Mouse (Mus musculus): ENCODE results near the gene Opalin. TPM values are rescaled to one million over a fixed set of nuclear protein-coding genes. Genes with fewer than 3 reads are reported as not detected.

The Opalin gene
- polyA plus RNA-seq, 1 experiment from 2014 or later = not detected

DNA sequence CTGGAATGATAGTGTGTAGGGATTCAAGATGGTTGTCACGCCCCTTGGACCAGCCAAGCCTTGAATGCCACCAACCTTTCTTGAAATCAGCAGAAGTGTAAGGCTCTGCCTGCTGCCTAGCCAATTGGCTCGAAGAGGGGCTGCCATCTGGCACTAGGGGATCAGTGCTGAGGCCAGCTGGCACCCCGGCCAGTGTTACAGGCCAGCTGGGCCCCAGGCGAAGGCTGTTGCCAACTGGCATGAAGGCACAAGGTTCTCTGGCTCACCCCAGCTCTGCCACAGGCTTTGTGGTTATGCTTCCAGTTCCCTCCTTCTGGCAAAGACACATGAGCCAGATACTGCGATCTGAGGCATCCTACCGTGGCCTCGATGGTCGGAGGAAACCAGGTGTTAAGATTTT is 24.5 kb upstream of the Opalin start:
- ATAC-seq (ENCODE audit: insufficient number of reproducible peaks, low FRiP score, low TSS enrichment, low read depth) = peak; percentile 62; the same call in 1 of the 2 replicates

DNA sequence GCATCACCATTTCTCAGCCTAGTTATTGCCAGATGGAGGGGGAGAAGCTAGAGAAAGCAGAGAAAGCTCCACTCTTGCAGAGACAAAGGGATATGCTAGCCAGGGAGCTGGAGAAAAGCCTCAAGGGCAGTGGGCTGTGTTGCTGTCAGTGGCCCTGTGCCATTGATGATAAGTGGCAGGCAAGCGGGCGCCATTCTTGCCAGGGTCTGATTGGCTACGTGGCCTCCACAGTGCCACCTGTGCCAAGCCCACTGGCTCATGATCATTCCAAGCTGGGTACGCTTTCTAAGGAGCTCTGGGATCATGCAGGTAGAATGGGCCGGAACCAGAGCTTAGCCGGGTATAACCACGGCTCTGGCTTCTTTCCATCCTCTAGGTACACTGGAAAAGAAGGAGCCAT is 23.9 kb upstream of the Opalin start:
- Histone ChIP-seq H3K9ac (no peak overlapping the region), H3K4me3 (no peak overlapping the region), H3K27ac (no peak overlapping the region), H3K36me3 (no peaks in the 10 kb centered on the region), H3K9me3 (no peaks in the 10 kb centered on the region), H3K4me1 (no peaks in the 10 kb centered on the region), H3K4me2 (no peak overlapping the region), H3K27me3 (no peaks in the 10 kb centered on the region)
- 89% methylated on average over 7 of the region's 7 CpGs for WGBS
- ATAC-seq (ENCODE audit: insufficient number of reproducible peaks, low FRiP score, low TSS enrichment, low read depth) = 0 out of 2 replicates have a peak, but pooled peaks have one; percentile 20

More for the DNA sequence above, 24.5 kb upstream of the Opalin start:
- H3K36me3 ChIP-seq = no peaks in the 10 kb centered on the region
- 71% methylated on average over 8 of the region's 8 CpGs for WGBS
- no peaks in the 10 kb centered on the region for H3K4me1 ChIP-seq
- H3K27me3 ChIP-seq = no peaks in the 10 kb centered on the region
- no peak overlapping the region for H3K4me2 ChIP-seq
- no peak overlapping the region for H3K4me3 ChIP-seq
- H3K9me3 ChIP-seq = no peaks in the 10 kb centered on the region
- H3K27ac ChIP-seq = no peak overlapping the region
- no peak overlapping the region for H3K9ac ChIP-seq

- ATAC-seq (ENCODE audit: insufficient number of reproducible peaks, low FRiP score, low TSS enrichment, low read depth) = no peak
- Histone ChIP-seq H3K27ac (no peak overlapping the region), H3K9ac (no peak overlapping the region), H3K4me2 (no peak overlapping the region), H3K4me3 (no peak overlapping the region), H3K4me1 (no peaks in the 10 kb centered on the region), H3K9me3 (no peaks in the 10 kb centered on the region), H3K27me3 (no peaks in the 10 kb centered on the region), H3K36me3 (no peaks in the 10 kb centered on the region)
- 64% methylated on average over 4 of the region's 4 CpGs for WGBS
Measured at GRCm38 (mm10) chr19:41097038-41097437, 20.1 kb upstream of the Opalin start.

DNA sequence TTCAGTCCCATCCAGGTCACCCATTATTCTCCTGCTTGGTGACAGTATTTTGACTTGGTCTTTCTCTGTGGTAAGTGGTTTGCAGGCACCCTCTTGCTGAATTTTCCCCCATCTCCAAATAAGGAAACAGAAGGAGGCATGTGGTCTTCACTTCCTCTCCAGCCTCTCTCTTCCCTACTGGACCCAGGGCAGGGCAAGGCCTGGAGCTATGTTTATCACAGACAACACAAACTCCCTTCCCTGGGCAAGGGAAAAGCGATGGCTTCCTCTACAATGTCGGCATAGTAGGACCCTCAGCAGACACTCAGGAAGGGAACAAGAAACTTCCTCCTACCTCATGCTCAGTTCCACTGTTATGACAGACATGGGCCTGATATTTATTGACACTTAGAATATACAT is 15.0 kb upstream of the Opalin start:
- no peak for ATAC-seq (ENCODE audit: insufficient number of reproducible peaks, low FRiP score, low TSS enrichment, low read depth)
- H3K4me3 ChIP-seq = no peak overlapping the region
- H3K4me2 ChIP-seq = no peak overlapping the region
- no peak overlapping the region for H3K9ac ChIP-seq
- 73% methylated on average over 2 of the region's 2 CpGs for WGBS
- H3K36me3 ChIP-seq = no peaks in the 10 kb centered on the region
- peaks cover 20% of the 10 kb centered on the region for H3K27me3 ChIP-seq
- no peak overlapping the region for H3K27ac ChIP-seq
- H3K9me3 ChIP-seq = no peaks in the 10 kb centered on the region
- H3K4me1 ChIP-seq = no peaks in the 10 kb centered on the region

DNA sequence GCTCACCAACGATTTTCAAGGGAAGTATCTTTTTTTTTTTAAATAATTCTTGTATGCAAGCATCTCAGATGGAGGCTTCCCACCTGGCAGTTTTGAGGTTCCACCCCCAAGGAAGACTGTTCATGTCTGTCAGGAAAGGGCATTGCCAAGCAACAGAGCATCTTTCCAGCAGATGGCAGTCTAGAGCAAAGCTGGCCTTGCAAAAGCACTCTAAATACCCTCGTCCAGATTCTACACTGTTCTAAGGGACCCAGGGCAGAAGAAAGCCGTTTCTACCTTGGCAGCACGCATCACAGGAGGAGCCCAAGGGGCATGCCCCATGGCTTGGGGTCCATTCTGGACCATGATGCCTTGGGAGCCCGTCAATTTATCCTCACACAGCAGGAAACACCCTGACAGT is 12.9 kb upstream of the Opalin start:
- H3K4me1 ChIP-seq = no peaks in the 10 kb centered on the region
- WGBS = 13% methylated on average over 5 of the region's 5 CpGs
- H3K4me3 ChIP-seq = no peak overlapping the region
- ATAC-seq (ENCODE audit: insufficient number of reproducible peaks, low FRiP score, low TSS enrichment, low read depth) = no peak
- peaks cover 20% of the 10 kb centered on the region for H3K27me3 ChIP-seq
- no peak overlapping the region for H3K9ac ChIP-seq
- H3K9me3 ChIP-seq = no peaks in the 10 kb centered on the region
- no peaks in the 10 kb centered on the region for H3K36me3 ChIP-seq
- no peak overlapping the region for H3K4me2 ChIP-seq
- no peak overlapping the region for H3K27ac ChIP-seq

DNA sequence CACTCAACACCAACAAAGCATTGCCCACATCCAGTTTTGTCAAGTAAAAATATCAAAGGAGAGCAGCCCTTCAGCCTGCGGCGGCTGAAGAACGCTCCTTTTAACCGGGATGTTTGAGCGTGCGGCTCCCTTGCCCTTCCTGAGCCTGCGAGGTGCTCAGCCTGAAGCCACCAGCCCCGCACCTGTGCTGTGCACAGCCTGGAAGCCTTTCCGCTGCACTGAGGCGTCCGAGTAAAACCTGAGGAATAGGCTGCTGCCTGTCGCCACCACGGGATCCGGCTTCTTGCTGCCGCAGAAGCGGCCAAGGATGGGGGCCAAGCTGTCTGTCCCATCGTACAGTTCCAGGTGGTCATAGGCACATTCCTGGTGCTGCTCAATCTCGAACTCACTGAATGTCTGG is 11.6 kb upstream of the Opalin start:
- Histone ChIP-seq H3K4me2 (no peak overlapping the region), H3K4me1 (no peaks in the 10 kb centered on the region)
- 42% methylated on average over 18 of the region's 18 CpGs for WGBS

GRCm38 (mm10) chr19:41087901-41088300 is 11.0 kb upstream of the Opalin start:
- WGBS = 23% methylated on average over 4 of the region's 4 CpGs
- no peaks in the 10 kb centered on the region for H3K4me1 ChIP-seq

More for the DNA sequence above, 11.6 kb upstream of the Opalin start:
- Histone ChIP-seq H3K36me3 (no peaks in the 10 kb centered on the region), H3K9me3 (no peaks in the 10 kb centered on the region), H3K9ac (no peak overlapping the region), H3K27ac (no peak overlapping the region), H3K27me3 (peaks cover 20% of the 10 kb centered on the region), H3K4me3 (no peak overlapping the region)
- ATAC-seq (ENCODE audit: insufficient number of reproducible peaks, low FRiP score, low TSS enrichment, low read depth) = no peak

DNA sequence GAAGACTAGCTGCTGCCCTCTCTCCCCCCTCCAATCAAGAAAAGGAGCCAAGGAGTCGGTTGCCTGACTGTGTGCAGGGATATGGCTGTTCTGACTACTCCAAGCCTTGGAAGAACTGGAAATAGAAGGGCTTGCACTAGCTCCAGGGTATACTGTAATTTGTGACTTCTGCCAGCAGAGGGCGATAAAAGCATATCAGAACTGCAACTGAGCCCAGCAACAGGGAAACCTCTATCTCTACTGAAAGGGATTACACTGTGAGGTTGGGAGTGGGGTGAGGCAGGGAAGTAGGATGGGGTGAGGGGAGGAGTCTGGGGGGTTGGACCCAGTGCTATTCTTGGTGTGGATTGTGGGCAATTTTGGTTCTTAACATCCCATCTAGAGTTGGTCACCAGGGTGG is 9.8 kb upstream of the Opalin start:
- 5% methylated on average over 2 of the region's 2 CpGs for WGBS
- Histone ChIP-seq H3K27me3 (peaks cover 20% of the 10 kb centered on the region), H3K9me3 (no peaks in the 10 kb centered on the region), H3K36me3 (no peaks in the 10 kb centered on the region), H3K4me3 (no peak overlapping the region), H3K27ac (no peak overlapping the region), H3K4me2 (no peak overlapping the region), H3K4me1 (no peaks in the 10 kb centered on the region), H3K9ac (no peak overlapping the region)
- ATAC-seq (ENCODE audit: insufficient number of reproducible peaks, low FRiP score, low TSS enrichment, low read depth) = peak; percentile 21; the same call in 1 of the 2 replicates

More at GRCm38 (mm10) chr19:41087901-41088300, 11.0 kb upstream of the Opalin start:
- no peak for ATAC-seq (ENCODE audit: insufficient number of reproducible peaks, low FRiP score, low TSS enrichment, low read depth)
- no peak overlapping the region for H3K4me2 ChIP-seq
- H3K9me3 ChIP-seq = no peaks in the 10 kb centered on the region
- peaks cover 20% of the 10 kb centered on the region for H3K27me3 ChIP-seq
- H3K4me3 ChIP-seq = no peak overlapping the region
- H3K9ac ChIP-seq = no peak overlapping the region
- H3K36me3 ChIP-seq = no peaks in the 10 kb centered on the region
- no peak overlapping the region for H3K27ac ChIP-seq

GRCm38 (mm10) chr19:41086289-41086688 is 9.4 kb upstream of the Opalin start:
- Histone ChIP-seq H3K36me3 (no peaks in the 10 kb centered on the region), H3K27me3 (peaks cover 20% of the 10 kb centered on the region), H3K4me3 (no peak overlapping the region), H3K4me2 (no peak overlapping the region), H3K4me1 (no peaks in the 10 kb centered on the region), H3K9me3 (no peaks in the 10 kb centered on the region), H3K27ac (no peak overlapping the region), H3K9ac (no peak overlapping the region)
- ATAC-seq (ENCODE audit: insufficient number of reproducible peaks, low FRiP score, low TSS enrichment, low read depth) = no peak
- 88% methylated on average over 6 of the region's 6 CpGs for WGBS

GRCm38 (mm10) chr19:41083646-41084045 is 6.7 kb upstream of the Opalin start:
- Histone ChIP-seq H3K9ac (no peak overlapping the region), H3K27me3 (peaks cover 10% of the 10 kb centered on the region), H3K27ac (no peak overlapping the region), H3K9me3 (no peaks in the 10 kb centered on the region), H3K36me3 (no peaks in the 10 kb centered on the region), H3K4me1 (no peaks in the 10 kb centered on the region), H3K4me3 (no peak overlapping the region), H3K4me2 (no peak overlapping the region)
- WGBS = 86% methylated on average over 14 of the region's 14 CpGs
- no peak for ATAC-seq (ENCODE audit: insufficient number of reproducible peaks, low FRiP score, low TSS enrichment, low read depth)

GRCm38 (mm10) chr19:41081589-41081988 is 4.7 kb upstream of the Opalin start:
- no peak overlapping the region for H3K4me2 ChIP-seq
- no peaks in the 10 kb centered on the region for H3K36me3 ChIP-seq
- no peaks in the 10 kb centered on the region for H3K27me3 ChIP-seq
- H3K9me3 ChIP-seq = no peaks in the 10 kb centered on the region
- H3K4me1 ChIP-seq = no peaks in the 10 kb centered on the region
- ATAC-seq (ENCODE audit: insufficient number of reproducible peaks, low FRiP score, low TSS enrichment, low read depth) = no peak
- H3K9ac ChIP-seq = no peak overlapping the region
- no peak overlapping the region for H3K4me3 ChIP-seq
- 80% methylated on average over 3 of the region's 3 CpGs for WGBS
- no peak overlapping the region for H3K27ac ChIP-seq

DNA sequence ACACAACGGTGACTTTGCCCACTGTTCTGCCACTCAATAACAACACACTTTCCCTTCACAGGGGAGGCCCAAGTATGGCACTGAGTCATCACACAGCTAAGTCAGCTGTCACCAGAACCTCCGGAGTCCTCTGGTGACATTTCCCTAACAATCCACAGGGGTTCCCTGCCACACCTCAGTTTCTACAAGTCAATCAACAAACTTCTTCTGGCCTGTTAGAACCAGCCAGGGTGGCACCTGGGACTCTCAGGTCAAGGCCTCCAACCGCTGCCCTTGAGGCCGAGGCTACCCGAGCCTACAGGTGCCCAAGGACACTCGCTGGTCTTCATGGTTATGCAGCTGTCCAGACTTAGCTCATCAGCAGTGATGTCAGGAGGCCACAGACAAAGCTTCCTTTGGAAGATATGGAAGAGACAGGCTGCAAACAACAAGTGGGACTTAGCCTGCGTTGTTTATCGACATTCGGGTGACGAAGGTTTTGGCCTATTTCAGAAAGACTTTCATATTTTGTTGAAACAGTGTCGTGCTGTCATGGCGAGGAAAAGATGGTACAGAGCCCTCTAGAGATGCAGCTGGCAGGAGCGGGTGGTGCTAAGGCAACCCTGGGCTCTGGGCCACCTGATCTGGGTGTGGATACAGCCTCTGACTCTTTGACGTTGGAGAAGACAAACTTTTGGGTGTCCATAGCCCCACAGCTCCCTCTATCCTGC is 3.0 kb downstream of the Opalin start:
- Histone ChIP-seq H3K9ac (no peak overlapping the region), H3K36me3 (no peaks in the 10 kb centered on the region), H3K27ac (no peak overlapping the region), H3K4me1 (no peaks in the 10 kb centered on the region), H3K9me3 (no peaks in the 10 kb centered on the region), H3K4me3 (no peak overlapping the region), H3K4me2 (no peak overlapping the region), H3K27me3 (no peaks in the 10 kb centered on the region)
- ATAC-seq (ENCODE audit: insufficient number of reproducible peaks, low FRiP score, low TSS enrichment, low read depth) = no peak
- WGBS = 88% methylated on average over 14 of the region's 14 CpGs

DNA sequence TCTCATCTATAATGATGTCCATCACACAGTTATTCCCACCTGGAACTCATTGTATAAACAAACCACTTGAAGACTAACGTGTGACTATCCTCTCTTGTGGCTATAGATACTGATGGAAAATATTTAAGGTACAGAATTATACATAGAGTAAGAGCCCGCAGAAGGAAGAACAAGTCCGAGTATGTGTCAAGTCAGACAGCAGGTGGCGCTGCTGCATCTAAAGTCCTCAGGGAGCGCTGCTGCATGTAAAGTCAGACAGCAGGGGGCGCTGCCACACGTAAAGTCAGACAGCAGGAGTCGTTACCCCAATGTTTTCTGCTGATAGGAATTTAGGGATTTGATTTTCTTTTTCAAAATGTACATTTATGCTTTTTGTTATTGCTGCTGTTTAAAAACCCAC is 5.4 kb downstream of the Opalin start:
- Histone ChIP-seq H3K4me2 (no peak overlapping the region), H3K4me3 (no peak overlapping the region), H3K9ac (no peak overlapping the region), H3K36me3 (no peaks in the 10 kb centered on the region), H3K4me1 (no peaks in the 10 kb centered on the region), H3K9me3 (no peaks in the 10 kb centered on the region), H3K27ac (no peak overlapping the region), H3K27me3 (no peaks in the 10 kb centered on the region)
- no peak for ATAC-seq (ENCODE audit: insufficient number of reproducible peaks, low FRiP score, low TSS enrichment, low read depth)
- WGBS = 7% methylated on average over 8 of the region's 8 CpGs

All from limb, embryonic 15.5 days (tissue).